ENCODE assay signal across 8 mouse cellular contexts in the genomic region with DNA sequence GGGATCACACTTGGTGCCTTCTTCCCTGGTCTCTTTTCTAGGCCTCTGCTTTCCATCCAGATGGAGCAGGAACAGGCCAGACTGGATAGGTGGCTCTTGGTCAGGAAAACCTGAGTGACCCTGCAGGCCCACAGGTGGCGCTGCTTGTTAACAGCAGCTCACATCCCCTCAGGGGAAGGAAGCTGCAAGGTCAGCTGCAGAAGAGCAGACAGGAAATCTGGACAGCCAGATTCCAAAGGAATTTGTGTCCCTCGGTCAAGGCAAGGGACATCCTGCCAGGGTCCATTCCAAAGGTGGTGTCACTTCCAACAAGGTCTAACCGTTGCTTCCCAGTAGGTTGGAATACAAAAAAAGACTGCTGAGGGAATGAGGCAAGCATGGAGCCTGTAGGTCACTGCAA. TPM values are rescaled to one million over a fixed set of nuclear protein-coding genes. Genes with fewer than 3 reads are reported as not detected.
DNase-seq lines count a peak whose midpoint lies in the region; ATAC-seq and TF ChIP-seq lines count a peak whose summit lies in the region.

No protein-coding gene starts in this region.

- peaks cover 12% of the 10 kb centered on the region; the same call in 1 of the 2 replicates for H3K4me1 ChIP-seq in liver, adult 2 months (ENCODE audit: control insufficient read depth, insufficient read depth, low read length)
- H3K4me1 ChIP-seq in neural tube, embryonic 13.5 days (replicated peaks) = peaks cover 6% of the 10 kb centered on the region

- peak overlapping the region; percentile 26 for H3K27ac ChIP-seq in liver, adult 2 months (replicated peaks; ENCODE audit: insufficient read depth, low read depth, low read length)
- H3K27ac ChIP-seq in neural tube, embryonic 13.5 days (replicated peaks) = 0 out of 2 replicates have a peak overlapping the region, but pooled peaks have one; percentile 14

- 0 out of 2 replicates have a peak, but pooled peaks cover 2% of the 10 kb centered on the region for H3K27me3 ChIP-seq in liver, adult 2 months (ENCODE audit: control insufficient read depth, insufficient read depth, low read length)
- H3K27me3 ChIP-seq in neural tube, embryonic 13.5 days = no peaks in the 10 kb centered on the region

- H3K36me3 ChIP-seq in liver, adult 2 months (ENCODE audit: control insufficient read depth, insufficient read depth, low read length) = peaks cover 2% of the 10 kb centered on the region; the same call in 1 of the 2 replicates
- H3K36me3 ChIP-seq in neural tube, embryonic 13.5 days = peaks cover 3% of the 10 kb centered on the region; the same call in 1 of the 2 replicates

- 3% methylated on average over 3 of the region's 3 CpGs for WGBS in liver, adult 2 months
- 38% methylated on average over 3 of the region's 3 CpGs for WGBS in neural tube, embryonic 13.5 days

- H3K4me3 ChIP-seq in liver, adult 2 months (ENCODE audit: insufficient read depth, low read depth, low read length) = no peak overlapping the region
- H3K4me3 ChIP-seq in neural tube, embryonic 13.5 days = no peak overlapping the region

- TF ChIP-seq POLR2A in liver, adult 2 months (IDR thresholded peaks at IDR 0.05; ENCODE audit: extremely low read depth, insufficient read depth, low read length) = no peak

- H3K4me2 ChIP-seq in neural tube, embryonic 13.5 days = no peak overlapping the region

- no peak for ATAC-seq in CD4-positive, CD25-positive, alpha-beta regulatory T cell, adult 4 months
- ATAC-seq in erythroid progenitor cell, adult 5-6 weeks (replicated peaks; ENCODE audit: low FRiP score, poor library complexity, severe bottlenecking) = peak; percentile 75
- ATAC-seq in hematopoietic stem cell, adult 5-6 weeks (replicated peaks in 1 of 2; ENCODE audit: insufficient read depth in 1 of 2, low FRiP score in 2 of 2, low TSS enrichment in 1 of 2, low read depth in 1 of 2, poor library complexity in 2 of 2, severe bottlenecking in 2 of 2) = peak; percentile 68 to 76
- no peak for ATAC-seq in neural tube, embryonic 13.5 days (ENCODE audit: low read depth)

- H3K79me2 ChIP-seq in liver, adult 2 months (ENCODE audit: control insufficient read depth, insufficient read depth, low read length) = peaks cover 21% of the 10 kb centered on the region

- no peak overlapping the region for H3K9ac ChIP-seq in liver, adult 2 months (ENCODE audit: low read depth, low read length)
- H3K9ac ChIP-seq in neural tube, embryonic 13.5 days = no peak overlapping the region

- H3K9me3 ChIP-seq in neural tube, embryonic 13.5 days = no peaks in the 10 kb centered on the region

- peak; percentile 52 for DNase-seq in CD4-positive, CD25-positive, alpha-beta regulatory T cell, adult 2 months (ENCODE audit: low read depth, low spot score)
- DNase-seq in adrenal gland, postnatal 25 days = peak; percentile 77
- peak; percentile 73 for DNase-seq in liver, adult 2 months (ENCODE audit: extremely low read depth, low read depth, low spot score)
- peak; percentile 34 for DNase-seq in thymus, postnatal 25 days

- peak; percentile 97 for TF ChIP-seq CTCF in liver, adult 2 months (IDR thresholded peaks at IDR 0.05; ENCODE audit: low read depth, low read length)

RNA-seq across cellular contexts. Expression of gene Macf1, which starts 50.8 kb away (rescaled TPM):
- 100 to 1,000 TPM; 161 to 185 TPM for polyA plus RNA-seq in CD4-positive, CD25-positive, alpha-beta regulatory T cell, adult 4 months (2017; shearing (Covaris generic))
- total RNA-seq in adrenal gland, postnatal 25 days (2021) = 187 and 192 TPM in 2 replicates
- total RNA-seq in erythroid progenitor cell, adult 5-6 weeks (2015; ENCODE audit: low replicate concordance) = 177 and 188 TPM in 2 replicates
- 182 and 227 TPM in 2 replicates for total RNA-seq in erythroid progenitor cell, adult 5-6 weeks (2017; ENCODE audit: low replicate concordance)
- 290 and 328 TPM in 2 replicates for total RNA-seq in hematopoietic stem cell, adult 5-6 weeks (2017)
- 66.4 and 70.7 TPM in 2 replicates for total RNA-seq in liver, adult 2 months (2014; rRNA removed)
- 14.0 and 16.6 TPM in 2 replicates for polyA plus RNA-seq in liver, adult 2 months (2012; rRNA removed)
- 57.7 and 59.3 TPM in 2 replicates for polyA plus RNA-seq in neural tube, embryonic 13.5 days (2015; fragmentation: Nextera tagmentation; extraction: Ambion mirVana)

Comparison
In these comparisons a context has a peak if more than half of its experiments do, and no peak if none do; other contexts are left out.
1. ATAC-seq: peak in erythroid progenitor cell, adult 5-6 weeks (single experiment) and hematopoietic stem cell, adult 5-6 weeks (2 of 2); none in CD4-positive, CD25-positive, alpha-beta regulatory T cell, adult 4 months (single experiment) and neural tube, embryonic 13.5 days (single experiment).
2. Peak in every context shown above with its lines, with median percentiles within 50 percentile points of each other: DNase-seq.